Mouse (Mus musculus): ENCODE data around the gene Atp6v1b1. TPM values are rescaled to one million over a fixed set of nuclear protein-coding genes. Genes with fewer than 3 reads are reported as not detected.
"Not testable (repeated sequence)": the region's sequence is repeated elsewhere in the genome, so short reads cannot be mapped to it uniquely, and the experiment has no call there.

The Atp6v1b1 gene
- total RNA-seq, 2 experiments from 2014 or later = not detected

- no peak for ATAC-seq (replicated peaks; ENCODE audit: low FRiP score, low TSS enrichment, poor library complexity, severe bottlenecking)
These were observed 24.2 kb downstream of the Atp6v1b1 start for GRCm38 (mm10) chr6:83766982-83767381.

GRCm38 (mm10) chr6:83768485-83768884 is 25.7 kb downstream of the Atp6v1b1 start:
- no peak for ATAC-seq (replicated peaks; ENCODE audit: low FRiP score, low TSS enrichment, poor library complexity, severe bottlenecking)

GRCm38 (mm10) chr6:83774126-83774525 is 31.3 kb downstream of the Atp6v1b1 start:
- ATAC-seq (replicated peaks; ENCODE audit: low FRiP score, low TSS enrichment, poor library complexity, severe bottlenecking) = no peak

GRCm38 (mm10) chr6:83774781-83775563 is 32.2 kb downstream of the Atp6v1b1 start:
- peak; percentile 13; the same call in 1 of the 2 replicates for ATAC-seq (replicated peaks; ENCODE audit: low FRiP score, low TSS enrichment, poor library complexity, severe bottlenecking)

GRCm38 (mm10) chr6:83775638-83776293 is 33.0 kb downstream of the Atp6v1b1 start, which contains the start of gene Tex261:
Gene Tex261, minus strand, starts transcription at chr6:83775813.
- ATAC-seq (replicated peaks; ENCODE audit: low FRiP score, low TSS enrichment, poor library complexity, severe bottlenecking) = peak; percentile 77

GRCm38 (mm10) chr6:83778306-83778705 is 35.5 kb downstream of the Atp6v1b1 start:
- ATAC-seq (replicated peaks; ENCODE audit: low FRiP score, low TSS enrichment, poor library complexity, severe bottlenecking) = no peak

GRCm38 (mm10) chr6:83779026-83779425 is 36.2 kb downstream of the Atp6v1b1 start:
- peak; percentile 43; the same call in 1 of the 2 replicates for ATAC-seq (replicated peaks; ENCODE audit: low FRiP score, low TSS enrichment, poor library complexity, severe bottlenecking)

- ATAC-seq (replicated peaks; ENCODE audit: low FRiP score, low TSS enrichment, poor library complexity, severe bottlenecking) = no peak
These were observed 43.6 kb downstream of the Atp6v1b1 start for GRCm38 (mm10) chr6:83786426-83786825.

GRCm38 (mm10) chr6:83788554-83788953 is 45.8 kb downstream of the Atp6v1b1 start:
- no peak for ATAC-seq (replicated peaks; ENCODE audit: low FRiP score, low TSS enrichment, poor library complexity, severe bottlenecking)

- ATAC-seq (replicated peaks; ENCODE audit: low FRiP score, low TSS enrichment, poor library complexity, severe bottlenecking) = not testable (repeated sequence)
These were observed 47.7 kb downstream of the Atp6v1b1 start for GRCm38 (mm10) chr6:83790533-83790932.

- no peak for ATAC-seq (replicated peaks; ENCODE audit: low FRiP score, low TSS enrichment, poor library complexity, severe bottlenecking)
These were observed 48.6 kb downstream of the Atp6v1b1 start for GRCm38 (mm10) chr6:83791251-83791890.

- peak; percentile 88 for ATAC-seq (replicated peaks; ENCODE audit: low FRiP score, low TSS enrichment, poor library complexity, severe bottlenecking)
These were observed 52.0 kb downstream of the Atp6v1b1 start, which contains the start of gene Nagk for GRCm38 (mm10) chr6:83794760-83795296. Gene Nagk, plus strand, starts transcription at chr6:83794982.

- ATAC-seq (replicated peaks; ENCODE audit: low FRiP score, low TSS enrichment, poor library complexity, severe bottlenecking) = peak; percentile 1; the same call in 1 of the 2 replicates
These were observed 52.7 kb downstream of the Atp6v1b1 start for GRCm38 (mm10) chr6:83795492-83795900.

GRCm38 (mm10) chr6:83796686-83797085 is 53.9 kb downstream of the Atp6v1b1 start:
- no peak for ATAC-seq (replicated peaks; ENCODE audit: low FRiP score, low TSS enrichment, poor library complexity, severe bottlenecking)

GRCm38 (mm10) chr6:83802033-83802432 is 59.2 kb downstream of the Atp6v1b1 start:
- no peak for ATAC-seq (replicated peaks; ENCODE audit: low FRiP score, low TSS enrichment, poor library complexity, severe bottlenecking)

GRCm38 (mm10) chr6:83802846-83803245 is 60.1 kb downstream of the Atp6v1b1 start:
- ATAC-seq (replicated peaks; ENCODE audit: low FRiP score, low TSS enrichment, poor library complexity, severe bottlenecking) = no peak
